Mouse (Mus musculus) forelimb bud, embryonic 11.5 days (tissue): ENCODE measurements around the gene Ctss.

ENCODE experiments used
- DNase-seq: peaks from one replicate; pipeline ENCODE4 v3.0.0-alpha.2; 2012; ENCODE audit warnings: low read depth, low spot score

The Ctss gene

DNA sequence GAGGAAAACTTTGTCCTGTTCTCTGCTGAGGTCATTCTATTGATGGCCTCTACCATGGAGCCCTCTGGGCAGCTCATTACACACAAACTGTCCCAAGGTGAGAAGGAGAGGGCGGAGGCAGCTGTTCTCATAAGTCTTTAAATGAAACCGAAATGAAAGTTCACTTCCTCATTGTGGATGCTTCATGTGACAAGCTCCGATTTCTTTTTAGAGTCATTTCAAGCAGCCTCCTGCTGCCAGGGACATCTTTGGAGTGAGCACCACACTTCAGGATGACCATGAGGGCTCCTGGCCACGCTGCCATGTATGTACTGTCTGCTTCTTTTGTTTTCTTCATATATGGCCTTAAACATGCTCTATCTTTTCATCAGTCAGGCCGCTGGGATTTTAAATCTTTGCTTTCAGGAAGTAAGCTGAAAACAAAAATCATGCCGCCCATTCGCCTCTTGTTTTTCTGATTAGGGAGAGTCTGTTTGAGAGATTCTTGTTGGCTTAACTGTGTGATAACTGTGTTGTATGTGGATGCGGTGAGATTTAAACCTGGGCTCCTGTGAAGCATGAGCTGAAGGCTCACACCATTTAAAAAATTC lies at the start of gene Ctss:
TSS of gene Ctss (plus strand) at position 165 of the 590 bp plus-strand sequence.
- no peak for DNase-seq

DNA sequence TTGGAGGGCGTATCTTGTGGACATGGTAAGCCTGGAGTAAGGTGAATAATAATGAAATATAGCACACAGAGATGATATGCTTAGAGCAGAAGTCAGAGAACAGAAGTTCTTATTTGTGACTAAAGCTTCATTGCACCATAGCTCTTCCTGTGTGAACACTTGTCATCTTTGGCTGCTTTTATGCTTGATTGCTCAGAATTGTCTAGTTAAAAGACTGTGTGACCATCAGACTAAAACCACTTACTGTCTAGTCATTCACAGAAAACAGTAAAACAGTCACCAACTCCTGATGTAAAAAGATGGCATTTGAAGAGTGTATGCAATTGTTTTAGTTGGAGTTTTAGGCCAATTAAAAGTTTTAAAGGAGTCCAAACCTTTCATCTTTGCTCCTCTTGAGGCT lies 47.6 kb upstream of the Ctss start:
- DNase-seq = no peak

DNA sequence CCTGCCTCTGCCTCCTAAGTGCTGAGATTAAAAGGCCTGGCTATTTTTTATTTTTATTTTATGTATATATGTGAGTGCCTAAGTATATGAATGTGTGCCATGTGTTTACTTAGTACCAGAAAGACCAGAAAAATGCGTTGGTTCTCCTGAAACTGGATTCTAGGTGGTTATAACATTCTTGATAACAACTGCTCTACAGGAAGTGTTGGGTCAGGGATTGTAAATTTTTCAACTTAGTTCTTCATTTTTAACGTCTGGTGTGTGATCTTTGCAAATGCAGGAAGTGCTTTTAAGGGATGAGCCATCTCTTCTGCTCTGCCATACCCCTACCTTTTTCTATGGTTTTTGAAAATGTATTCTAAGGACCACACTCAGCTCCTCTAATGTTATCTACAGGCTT lies 40.2 kb upstream of the Ctss start:
- no peak for DNase-seq

DNA sequence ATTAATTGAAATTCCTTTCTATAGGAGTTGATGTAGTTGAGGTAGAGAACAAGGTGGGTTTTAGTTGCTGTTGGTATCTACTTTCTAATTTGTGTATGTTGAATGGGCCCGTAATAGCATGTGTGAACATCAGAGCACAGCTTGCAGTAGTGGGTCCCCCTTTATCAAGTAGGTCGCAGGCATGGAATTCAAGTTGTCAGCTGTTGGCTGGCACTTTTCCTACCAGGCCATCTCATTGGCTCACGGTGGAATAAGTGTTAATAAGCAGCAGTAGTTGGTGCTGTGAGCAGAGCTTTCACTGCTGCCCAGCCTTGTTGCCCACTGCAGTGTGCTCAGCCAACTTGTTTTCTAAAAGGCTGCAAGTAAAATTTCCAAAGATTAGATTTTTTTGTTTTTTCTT lies 37.9 kb upstream of the Ctss start:
- no peak for DNase-seq

DNA sequence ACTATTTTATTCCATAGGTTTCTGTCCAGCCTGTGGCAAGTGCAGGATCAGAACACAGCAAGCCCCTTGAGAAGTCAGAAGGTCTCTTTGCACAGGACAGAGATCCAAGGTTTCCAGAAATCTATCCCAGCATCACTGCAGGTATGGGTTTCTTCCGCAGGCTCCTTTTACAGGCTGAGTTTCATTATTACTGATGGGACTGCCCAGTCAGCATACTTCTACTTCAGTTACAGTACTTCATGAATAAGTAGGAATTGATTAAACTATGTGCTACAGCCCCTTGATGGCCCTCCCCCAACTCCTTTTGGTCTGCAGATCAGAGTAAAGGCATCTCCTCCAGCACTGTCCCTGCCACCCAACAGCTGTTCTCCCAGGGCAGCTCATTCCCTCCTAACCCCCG lies 36.3 kb upstream of the Ctss start:
- DNase-seq = no peak

DNA sequence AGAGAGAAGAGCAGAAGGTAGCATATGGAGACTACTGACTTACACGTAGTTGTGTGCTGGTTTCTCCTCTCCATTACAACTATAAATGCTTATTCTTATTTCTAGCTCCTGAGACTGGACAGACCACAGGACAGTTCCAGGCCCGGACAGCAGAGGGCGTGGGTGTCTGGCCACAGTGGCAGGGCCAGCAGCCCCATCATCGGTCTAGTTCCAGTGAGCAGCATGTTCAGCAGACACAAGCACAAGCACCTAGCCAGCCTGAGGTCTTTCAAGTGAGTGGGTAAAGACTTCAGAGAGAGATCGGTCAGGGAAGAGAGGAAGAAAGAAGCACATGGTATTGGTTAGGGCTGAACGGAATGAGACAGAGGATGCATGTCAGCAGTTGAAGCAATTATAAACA lies 32.2 kb upstream of the Ctss start:
- peak; percentile 55 for DNase-seq

DNA sequence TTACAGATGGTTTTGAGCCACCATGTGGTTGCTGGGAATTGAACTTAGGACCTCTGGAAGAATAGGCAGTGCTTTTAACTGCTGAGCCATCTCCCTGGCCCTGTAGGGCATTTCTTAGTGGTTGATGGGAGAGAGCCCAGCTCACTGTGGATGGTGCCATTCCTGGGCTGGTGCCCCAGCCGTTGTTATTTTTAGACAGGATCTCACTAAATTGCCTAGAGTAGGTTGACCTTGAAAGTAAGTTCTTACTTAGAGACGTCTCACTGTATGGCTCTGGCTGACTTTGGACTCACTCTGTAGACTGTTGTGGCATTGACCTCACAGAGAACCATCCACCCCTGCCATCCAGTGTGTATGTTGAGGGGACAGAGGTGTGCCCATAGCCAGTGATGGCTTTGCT lies 28.4 kb upstream of the Ctss start:
- no peak for DNase-seq

DNA sequence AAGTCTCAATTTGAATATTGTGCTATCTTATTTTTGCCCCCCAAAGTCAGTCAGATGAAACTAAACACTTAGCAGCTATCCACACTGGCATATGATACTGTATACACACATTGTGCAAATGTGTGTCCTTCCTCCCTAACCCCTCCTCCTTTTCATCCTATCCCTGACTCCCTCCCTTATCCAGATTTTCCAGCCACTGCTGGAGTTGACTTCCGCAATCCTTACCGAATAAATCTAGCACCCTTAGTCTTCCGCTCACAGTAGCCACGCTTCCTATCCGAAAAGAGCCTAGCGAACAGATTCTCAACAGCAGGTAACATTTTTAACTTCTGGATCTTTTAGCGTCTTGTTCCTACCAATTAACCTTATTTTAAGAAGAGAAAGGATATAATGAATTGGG lies 27.6 kb upstream of the Ctss start, which contains the start of gene Ctsk:
TSS of gene Ctsk (plus strand) at position 233 of the 400 bp plus-strand sequence.
- no peak for DNase-seq

DNA sequence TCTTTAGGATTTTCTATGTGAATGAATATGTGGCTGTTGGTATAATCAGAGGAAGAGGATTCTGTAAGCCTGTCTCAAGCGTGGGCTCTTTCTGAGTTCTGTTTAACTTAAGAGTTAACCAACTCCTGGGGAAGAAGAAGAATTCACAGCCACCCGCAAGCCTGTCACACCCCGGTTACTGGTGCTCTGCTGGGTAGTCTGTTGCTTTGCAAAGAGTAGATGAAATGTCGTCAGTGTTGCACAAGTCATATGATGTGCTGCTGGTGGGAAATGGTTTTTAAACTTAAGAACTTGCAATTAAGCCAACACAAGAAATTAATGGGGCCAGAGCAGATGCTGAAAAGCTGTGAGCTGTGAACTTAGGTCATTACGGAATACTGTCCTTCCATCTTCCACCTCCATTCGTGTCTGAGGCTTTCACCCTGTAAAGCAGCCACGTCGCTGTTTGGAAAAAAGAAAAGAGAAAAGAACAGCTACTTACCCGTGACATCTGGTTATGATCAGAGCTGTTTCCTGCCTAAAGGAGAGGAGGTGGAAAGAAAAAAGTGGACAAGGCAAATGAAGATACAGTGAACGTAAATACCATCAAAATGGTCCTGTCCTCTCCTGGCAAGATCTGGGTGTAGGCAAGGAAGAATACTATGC lies 27.0 kb upstream of the Ctss start:
- peak; percentile 58 for DNase-seq

DNA sequence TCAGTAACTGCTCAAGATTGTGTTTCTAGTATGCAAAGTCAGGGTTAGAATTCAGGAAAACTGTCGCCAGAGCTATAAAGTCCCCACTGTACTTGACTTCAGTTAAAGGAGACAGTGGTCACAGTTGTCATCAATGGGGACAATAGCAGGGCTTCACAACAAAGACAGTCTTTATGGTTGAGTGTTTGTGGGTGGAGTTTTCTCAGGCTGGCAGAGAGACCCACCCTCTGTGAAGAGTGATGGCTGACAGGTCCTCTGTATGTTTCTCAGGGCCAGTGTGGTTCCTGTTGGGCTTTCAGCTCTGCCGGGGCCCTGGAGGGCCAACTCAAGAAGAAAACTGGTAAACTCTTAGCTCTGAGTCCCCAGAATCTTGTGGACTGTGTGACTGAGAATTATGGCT lies 24.3 kb upstream of the Ctss start:
- no peak for DNase-seq

DNA sequence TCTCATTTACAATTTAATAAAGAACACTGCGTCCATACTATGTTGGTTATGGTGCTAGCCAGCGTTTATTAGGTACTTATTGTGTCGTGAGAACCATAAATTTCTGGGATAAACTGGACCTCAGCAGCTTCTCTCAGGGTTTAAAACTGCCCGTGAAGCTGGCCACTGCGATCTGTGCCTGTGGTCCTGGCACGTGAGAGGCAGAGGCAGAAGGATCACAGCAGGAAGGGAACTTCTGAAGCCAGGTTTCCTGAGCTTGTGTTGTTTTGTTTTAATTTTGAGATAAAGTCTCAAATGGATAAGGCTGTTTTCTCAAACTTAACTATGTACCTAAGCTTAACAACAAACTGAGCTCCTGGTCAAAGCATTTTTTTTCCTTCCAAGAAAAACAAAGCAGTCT lies 17.2 kb upstream of the Ctss start:
- no peak for DNase-seq

DNA sequence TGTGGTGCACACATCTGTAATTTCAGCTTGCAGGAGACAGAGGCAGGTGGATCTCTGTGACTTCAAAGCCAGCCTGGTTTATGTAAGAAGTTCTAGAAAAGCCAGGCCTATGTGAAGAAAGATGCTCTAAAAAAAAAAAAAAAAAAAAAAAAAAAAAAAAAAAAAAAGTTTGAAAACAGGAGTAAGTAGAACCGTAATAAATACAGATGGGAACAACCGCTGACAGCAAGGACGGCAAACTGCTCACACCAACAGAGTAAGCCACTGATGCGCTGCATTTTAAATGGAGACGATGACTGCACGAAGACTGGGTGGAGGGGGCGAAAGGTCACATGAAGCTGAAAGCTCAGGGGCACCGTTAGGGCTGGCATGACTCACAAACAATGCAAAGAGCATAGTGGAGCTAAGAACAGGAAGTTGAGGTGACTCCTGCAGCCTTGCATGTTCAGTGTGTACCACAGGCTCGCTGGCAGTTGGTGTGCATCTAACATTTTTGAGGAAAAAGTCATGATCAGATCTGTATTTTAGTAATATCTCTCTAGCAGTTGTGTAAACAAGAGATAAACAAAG lies 14.9 kb upstream of the Ctss start:
- DNase-seq = no peak

DNA sequence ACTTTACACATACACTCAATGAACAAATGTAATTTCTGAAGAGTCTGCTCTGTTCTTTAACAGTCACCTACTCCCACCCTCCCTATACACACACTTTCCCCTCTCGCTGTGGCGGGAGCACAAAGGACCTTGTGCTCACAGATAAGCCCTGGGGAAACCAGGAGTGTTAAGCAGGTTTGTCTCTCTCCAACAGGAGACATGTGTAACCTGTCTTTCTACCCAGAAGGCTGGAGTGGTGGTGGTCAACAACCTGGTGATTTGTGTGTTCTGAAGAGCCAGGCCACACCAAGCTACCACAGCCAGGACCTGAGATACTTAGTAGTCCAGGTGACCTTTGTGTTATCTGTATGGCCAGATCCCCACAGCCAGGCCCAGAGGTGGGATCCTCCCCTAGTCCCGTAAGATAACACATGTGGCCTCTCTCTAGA lies 10.0 kb upstream of the Ctss start:
- DNase-seq = no peak

DNA sequence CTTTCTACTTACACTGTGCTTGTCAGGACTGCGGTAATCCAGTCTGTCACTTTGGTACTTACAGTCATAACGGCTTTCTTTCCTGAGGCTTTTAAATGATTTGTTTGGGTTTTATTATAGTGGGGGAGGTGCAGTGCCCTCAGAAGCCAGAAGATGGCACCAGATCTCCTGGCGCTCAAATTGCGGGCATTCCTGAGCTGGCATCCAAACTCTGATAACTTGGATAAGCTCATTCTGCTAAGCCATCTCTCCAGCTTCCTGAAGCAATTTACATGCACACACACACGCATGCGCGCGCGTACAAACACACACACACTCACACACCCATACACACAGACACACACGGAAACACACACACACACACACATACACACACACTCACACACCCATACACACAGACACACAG lies 9.1 kb upstream of the Ctss start:
- DNase-seq = peak; percentile 80

DNA sequence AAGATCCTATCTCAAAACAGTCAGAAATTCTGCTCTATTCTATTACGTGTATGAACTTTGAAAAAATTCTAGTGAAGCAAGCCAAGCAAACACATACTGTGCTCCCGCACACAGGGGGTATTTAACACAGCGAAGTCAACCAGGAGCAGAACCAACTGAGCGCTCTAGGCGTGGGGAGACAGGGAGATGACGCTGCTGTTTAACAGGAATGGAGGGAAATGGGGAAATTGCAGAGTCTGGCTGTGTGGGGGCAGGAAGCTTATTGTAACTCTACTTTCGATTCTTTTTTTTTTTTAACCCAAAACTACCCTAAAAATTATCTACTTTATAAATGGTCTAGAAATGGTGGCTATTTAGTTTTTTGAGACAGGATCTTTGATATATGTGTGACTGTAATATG lies 7.7 kb upstream of the Ctss start:
- no peak for DNase-seq

DNA sequence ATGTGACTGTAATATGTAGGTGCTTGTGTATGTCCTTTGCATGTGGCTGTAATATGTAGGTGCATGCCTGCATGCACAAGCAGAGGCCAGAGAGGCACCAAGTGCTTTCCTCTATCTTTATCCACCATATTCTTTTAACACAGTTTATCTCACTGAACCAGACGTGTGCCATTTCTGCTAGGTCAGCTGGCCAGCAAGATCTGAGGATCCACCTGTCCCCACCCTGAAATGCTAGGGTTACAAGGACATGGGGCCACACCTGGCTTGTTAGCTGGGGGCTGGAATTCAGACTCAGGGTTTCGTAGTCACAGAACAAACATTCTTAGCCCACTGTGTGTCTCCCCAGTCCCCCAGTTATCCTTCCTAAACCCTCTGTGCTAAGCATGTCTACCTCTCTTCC lies 7.3 kb upstream of the Ctss start:
- DNase-seq = no peak

DNA sequence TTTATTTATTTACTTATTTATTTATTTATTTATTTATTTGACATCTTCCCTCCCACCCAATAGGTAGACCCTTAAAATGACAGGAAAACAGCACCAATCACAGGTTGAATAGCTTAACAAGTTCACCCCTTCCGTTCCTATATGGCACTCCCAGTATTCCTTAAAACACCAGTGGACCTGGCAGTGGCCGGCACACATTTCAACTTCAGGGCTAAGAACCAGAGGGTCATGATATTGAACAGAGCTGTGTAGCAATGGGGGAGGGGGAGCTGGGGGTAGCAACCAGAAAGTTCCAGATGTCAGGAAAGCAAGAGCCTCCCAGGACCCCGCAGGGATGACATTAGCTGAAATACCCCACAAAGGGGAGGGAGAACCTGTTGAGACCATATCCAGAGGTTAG lies 6.5 kb upstream of the Ctss start:
- DNase-seq = no peak

DNA sequence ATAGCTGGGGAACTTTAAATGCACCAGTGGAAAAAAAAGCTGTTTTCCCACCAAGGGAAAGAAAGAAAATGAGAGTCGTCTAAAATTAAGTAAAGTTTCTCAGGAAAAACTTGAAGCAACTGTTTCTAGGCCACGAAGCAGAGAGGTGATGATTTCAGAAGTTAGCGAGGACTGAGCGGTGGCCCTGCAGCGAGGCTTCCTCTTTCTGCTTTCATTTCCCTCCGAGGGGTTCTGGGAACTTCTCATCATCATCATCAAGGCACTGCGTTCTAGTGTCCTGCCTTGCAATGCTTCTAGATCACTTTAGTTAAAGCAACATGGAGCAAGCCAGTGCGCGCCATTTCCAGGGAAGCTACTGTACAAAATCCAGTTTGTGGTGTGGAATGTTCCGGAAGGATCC lies 5.4 kb upstream of the Ctss start:
- no peak for DNase-seq

DNA sequence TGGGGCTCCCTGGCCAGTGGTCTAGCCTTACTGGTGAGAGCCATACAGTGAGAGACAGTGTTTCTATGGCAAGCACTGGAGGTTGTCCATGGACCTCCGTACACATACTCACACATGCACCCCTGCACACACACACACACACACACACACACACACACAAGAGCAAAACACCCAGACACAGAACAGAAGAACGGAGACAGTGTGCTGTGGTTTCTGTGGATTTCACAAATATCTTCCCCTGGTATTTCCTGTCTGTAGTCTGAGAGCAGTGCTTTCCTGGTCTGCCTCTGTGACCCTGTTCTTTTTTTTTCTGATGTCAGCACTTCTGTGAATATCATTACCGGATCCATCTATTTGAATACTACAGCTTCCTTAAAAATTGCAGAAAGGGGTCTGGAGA lies 2.9 kb upstream of the Ctss start:
- no peak for DNase-seq

DNA sequence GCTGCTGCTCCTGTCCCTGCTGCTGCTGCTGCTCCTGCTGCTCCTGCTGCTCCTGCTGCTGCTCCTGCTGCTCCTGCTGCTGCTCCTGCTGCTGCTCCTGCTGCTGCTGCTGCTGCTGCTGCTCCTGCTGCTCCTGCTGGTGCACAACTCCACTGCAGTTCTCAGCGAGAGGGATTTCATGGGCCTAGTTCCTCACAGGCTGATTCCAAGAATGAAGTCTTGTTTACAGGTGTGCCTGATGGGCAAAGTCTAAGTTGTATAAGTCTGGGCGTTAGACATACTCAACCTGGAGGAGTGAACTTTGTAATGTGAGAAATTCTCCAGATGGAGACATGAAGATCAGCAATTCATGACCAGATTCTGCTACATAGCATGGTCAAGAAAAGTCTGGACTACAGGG lies 1.9 kb upstream of the Ctss start:
- DNase-seq = no peak

DNA sequence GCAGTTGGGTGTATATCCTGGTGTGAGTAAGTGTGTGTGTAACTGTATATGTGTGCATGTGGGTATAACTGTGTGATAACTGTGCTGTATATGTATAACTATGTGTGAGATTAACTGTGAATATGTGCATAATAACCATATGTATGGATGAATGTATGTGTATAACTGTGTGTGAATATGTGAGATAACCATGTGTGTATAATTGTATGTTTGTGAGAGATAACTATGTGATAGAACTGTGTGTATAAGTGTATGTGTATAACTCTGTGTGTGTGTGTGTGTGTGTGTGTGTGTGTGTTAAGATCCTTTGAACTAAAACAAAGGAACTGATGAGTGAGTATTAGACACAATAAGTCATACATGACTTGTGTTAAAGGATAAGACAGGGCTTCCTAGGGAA lies 475 bp upstream of the Ctss start:
- DNase-seq = no peak

DNA sequence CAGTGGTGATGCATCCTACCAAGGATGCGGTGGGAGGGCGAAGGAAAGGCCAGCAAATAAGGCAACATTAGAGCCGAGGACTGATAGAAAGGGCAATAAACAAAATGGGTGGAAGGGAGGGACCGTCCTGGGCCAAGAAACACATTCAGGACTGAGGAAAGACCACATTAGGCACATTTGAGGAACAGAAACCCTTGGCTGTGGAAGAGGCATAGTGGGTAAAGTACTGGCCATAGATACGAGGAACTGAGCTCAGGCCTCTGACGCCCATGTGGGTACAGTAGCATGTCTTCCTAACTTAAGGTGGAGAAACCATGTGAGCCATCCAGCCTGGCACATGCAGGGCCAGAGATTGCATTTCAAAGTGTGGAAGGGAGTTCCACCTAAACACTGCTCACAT lies 3.2 kb downstream of the Ctss start:
- no peak for DNase-seq

DNA sequence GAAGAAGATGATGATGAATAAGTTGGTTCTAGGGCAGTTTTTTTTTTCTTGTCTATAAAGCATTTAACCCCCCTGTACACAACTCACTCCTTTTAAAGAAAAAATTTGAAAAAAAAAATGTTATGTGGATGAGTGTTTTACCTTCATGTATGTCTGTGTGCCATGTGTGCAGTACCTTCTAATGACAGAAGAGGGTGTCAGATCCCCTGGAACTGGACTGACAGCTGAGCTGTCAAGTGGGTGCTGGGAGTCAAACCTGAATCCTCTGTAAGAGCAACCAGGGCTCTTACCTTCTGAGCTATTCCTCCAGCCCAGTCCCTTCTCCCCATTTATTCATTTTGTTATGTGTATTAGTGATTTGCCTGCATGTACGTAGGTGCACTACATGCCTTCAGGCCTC lies 4.4 kb downstream of the Ctss start:
- DNase-seq = no peak

DNA sequence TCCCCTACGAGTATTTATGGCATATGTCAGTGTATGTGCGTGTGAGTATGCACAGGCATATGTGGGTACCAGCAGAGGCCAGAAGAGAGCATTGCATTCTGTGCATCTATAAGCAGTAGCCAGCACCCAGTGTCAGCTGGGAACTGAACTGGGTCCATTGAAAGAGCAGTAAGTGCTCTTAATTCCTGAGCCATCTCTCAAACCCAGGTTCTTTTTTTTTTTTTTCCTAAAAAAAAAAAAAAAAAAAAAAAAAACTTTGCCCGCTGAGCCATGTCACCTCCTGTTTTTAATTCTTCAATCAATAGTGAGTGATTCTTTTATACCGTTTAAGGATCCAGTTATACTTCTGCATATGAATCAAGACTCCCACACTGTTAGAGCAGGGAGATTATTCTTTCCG lies 6.8 kb downstream of the Ctss start:
- no peak for DNase-seq
